Mouse (Mus musculus) megakaryocyte, embryonic 14.5 days (primary cell): ENCODE measurements around the gene Col4a4. TPM values are rescaled to one million over a fixed set of nuclear protein-coding genes. Genes with fewer than 3 reads are reported as not detected.

ENCODE experiments used
- H3K27me3 ChIP-seq: replicated peaks from 2 replicates; pipeline ENCODE3; 2012; ENCODE audit warnings: inconsistent platforms
- H3K36me3 ChIP-seq: replicated peaks from 2 replicates; pipeline ENCODE3; 2012; ENCODE audit warnings: low read length, inconsistent platforms, mixed read lengths
- H3K4me1 ChIP-seq: 2 replicates; pipeline ENCODE4 v1.6.1; 2012; ENCODE audit warnings: inconsistent platforms
- H3K4me3 ChIP-seq: replicated peaks from 2 replicates; pipeline ENCODE3; 2012; ENCODE audit warnings: moderate library complexity, mild to moderate bottlenecking, inconsistent platforms
- H3K9me3 ChIP-seq: 2 replicates; pipeline ENCODE4 v1.6.1; 2012; ENCODE audit warnings: inconsistent platforms
- FLI1 ChIP-seq: IDR thresholded peaks from 2 replicates; pipeline ENCODE4 v1.6.1; 2012; ENCODE audit warnings: low read length, inconsistent platforms, mixed read lengths
- GATA1 ChIP-seq: IDR thresholded peaks from 3 replicates; pipeline ENCODE4 v1.6.1; 2012; ENCODE audit warnings: mixed read lengths, low read length, inconsistent platforms, borderline replicate concordance
- polyA plus RNA-seq: library from polyadenylated mRNA; stranded (reverse); fragments of >175 nt; gene quantifications from 2 replicates; pipeline ENCODE4 v1.2.3, GENCODE M21; 2012; ENCODE audit warnings: low replicate concordance; ENCODE audit not compliant: insufficient read depth

The Col4a4 gene
- polyA plus RNA-seq, 1 experiment = 0.01 TPM

DNA sequence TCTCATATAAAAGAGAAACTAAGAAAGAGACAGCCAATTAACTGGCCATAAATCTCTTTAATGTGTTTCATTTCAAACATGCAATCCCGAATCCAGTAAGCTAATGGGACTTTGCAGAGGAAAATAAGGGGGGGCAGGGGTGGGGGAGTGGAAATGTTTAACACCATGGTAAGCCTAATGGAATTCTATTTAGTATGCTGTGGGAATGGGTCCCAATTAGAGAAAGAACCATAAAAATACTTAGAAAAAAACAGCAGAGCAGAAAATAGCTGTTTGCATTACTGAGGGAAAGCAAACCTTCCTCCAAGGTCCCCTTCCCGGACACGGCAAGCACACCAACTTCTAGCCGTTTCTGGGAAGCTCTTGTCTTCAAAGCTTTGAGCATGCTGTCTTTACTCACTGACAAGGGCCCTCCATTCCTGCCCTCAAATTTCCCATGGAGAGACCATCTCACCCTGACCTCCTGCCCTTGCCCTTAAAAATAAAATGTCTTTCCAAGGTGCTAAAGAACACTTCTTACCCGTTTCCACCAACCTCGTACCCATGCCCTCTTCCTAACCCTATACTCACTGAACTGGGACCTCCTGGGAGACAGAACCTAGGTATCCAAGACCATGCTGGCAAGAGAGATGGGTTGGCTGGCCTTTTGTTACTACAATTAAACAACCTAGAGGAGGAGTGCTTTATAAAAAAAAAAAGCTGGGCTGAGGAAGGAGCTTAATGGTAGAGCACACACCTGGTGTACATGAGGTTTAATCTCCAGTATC, 42.0 kb downstream of the Col4a4 start:
- no peak overlapping the region for H3K4me3 ChIP-seq
- no peaks in the 10 kb centered on the region for H3K9me3 ChIP-seq
- no peaks in the 10 kb centered on the region for H3K27me3 ChIP-seq
- no peaks in the 10 kb centered on the region for H3K36me3 ChIP-seq
- TF ChIP-seq FLI1 (no peak), GATA1 (no peak)
- no peaks in the 10 kb centered on the region for H3K4me1 ChIP-seq

DNA sequence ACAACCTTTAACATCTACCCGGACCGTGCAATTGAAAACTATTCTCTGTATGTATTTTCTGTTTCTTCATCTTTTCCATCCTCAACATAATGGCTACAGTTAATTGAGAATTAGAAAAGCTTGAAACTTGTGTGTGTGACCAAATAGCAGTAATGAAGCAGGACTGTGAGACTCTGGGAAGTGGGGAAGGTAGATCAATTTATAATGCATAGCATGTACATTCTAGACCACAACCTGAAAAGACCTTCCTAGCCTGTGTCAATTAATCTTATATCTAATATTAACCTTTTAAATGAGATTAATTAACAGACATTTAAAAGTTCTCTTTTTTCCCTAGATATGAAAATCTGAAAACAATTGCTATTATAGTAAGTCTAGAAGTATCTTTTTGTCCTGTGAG, 42.7 kb downstream of the Col4a4 start:
- TF ChIP-seq GATA1 (no peak), FLI1 (no peak)
- no peaks in the 10 kb centered on the region for H3K27me3 ChIP-seq
- no peaks in the 10 kb centered on the region for H3K9me3 ChIP-seq
- H3K4me1 ChIP-seq = no peaks in the 10 kb centered on the region
- no peak overlapping the region for H3K4me3 ChIP-seq
- H3K36me3 ChIP-seq = no peaks in the 10 kb centered on the region

DNA sequence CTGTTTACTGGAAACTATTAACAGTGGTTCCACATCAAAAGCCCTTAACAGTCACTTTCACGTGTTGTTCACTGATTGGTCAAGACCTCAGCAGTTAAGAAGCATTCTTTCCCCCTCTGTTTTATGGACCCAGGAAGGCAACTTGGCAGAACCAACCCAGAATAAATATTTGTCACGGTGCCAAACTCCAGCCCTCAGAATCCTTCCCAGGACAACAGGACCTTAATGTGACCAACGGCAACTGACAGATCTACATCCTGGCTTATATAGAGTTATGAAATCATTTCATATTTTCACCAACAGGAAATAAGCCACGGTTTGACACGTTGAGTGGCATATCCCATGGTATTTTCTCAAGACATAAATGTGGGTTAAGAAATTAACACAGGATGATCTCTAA, 46.6 kb downstream of the Col4a4 start:
- Histone ChIP-seq H3K4me3 (no peak overlapping the region), H3K9me3 (no peaks in the 10 kb centered on the region), H3K4me1 (peaks cover 6% of the 10 kb centered on the region), H3K36me3 (no peaks in the 10 kb centered on the region), H3K27me3 (no peaks in the 10 kb centered on the region)
- TF ChIP-seq GATA1 (no peak), FLI1 (no peak)

- TF ChIP-seq FLI1 (no peak), GATA1 (no peak)
- no peak overlapping the region for H3K4me3 ChIP-seq
- peaks cover 6% of the 10 kb centered on the region for H3K4me1 ChIP-seq
Measured at GRCm38 (mm10) chr1:82537848-82538247, 48.8 kb downstream of the Col4a4 start.

GRCm38 (mm10) chr1:82536515-82537174, 50.0 kb downstream of the Col4a4 start:
- Histone ChIP-seq H3K4me1 (peaks cover 6% of the 10 kb centered on the region), H3K36me3 (no peaks in the 10 kb centered on the region), H3K9me3 (no peaks in the 10 kb centered on the region), H3K27me3 (no peaks in the 10 kb centered on the region), H3K4me3 (no peak overlapping the region)
- TF ChIP-seq GATA1 = no peak

More at GRCm38 (mm10) chr1:82537848-82538247, 48.8 kb downstream of the Col4a4 start:
- Histone ChIP-seq H3K27me3 (no peaks in the 10 kb centered on the region), H3K9me3 (no peaks in the 10 kb centered on the region), H3K36me3 (no peaks in the 10 kb centered on the region)

DNA sequence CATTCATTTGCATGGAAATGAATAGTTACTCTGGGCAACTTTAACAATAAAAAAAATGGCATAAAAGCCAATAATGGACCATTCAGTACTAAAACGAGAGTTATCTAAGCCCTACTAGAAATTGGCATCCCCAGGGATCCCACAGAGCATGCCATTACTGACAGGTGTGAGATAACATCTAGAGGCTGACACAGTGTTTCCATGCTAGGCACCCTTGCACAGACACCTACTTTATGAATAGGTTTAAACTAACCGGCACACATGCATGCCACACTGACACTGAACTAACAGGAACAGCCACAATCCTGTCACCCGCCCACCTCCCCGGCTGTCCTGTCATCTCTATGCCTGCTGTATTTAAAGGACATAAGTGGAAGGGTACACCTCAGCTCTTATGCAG, 58.7 kb downstream of the Col4a4 start:
- Histone ChIP-seq H3K4me3 (no peak overlapping the region), H3K4me1 (no peaks in the 10 kb centered on the region), H3K36me3 (no peaks in the 10 kb centered on the region), H3K9me3 (no peaks in the 10 kb centered on the region), H3K27me3 (no peaks in the 10 kb centered on the region)
- TF ChIP-seq FLI1 (no peak), GATA1 (no peak)

DNA sequence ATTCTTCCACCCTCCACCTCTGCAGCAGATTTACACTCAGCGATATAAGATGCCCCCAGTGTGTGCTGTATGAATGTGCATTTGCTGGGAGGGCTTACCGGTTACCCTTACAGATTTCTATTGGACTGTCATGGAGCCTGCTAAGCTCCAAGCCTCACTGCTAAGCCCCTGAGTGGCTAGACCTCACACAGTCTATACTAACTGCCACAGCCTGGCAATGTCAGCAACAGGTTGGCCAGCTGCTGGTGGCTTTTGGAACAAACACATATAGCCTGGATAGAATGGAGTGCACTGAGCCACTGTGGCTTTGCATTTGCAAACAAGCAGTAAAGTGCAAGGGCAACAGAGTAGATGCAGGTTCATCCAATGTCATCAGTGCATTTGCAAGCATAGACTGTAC, 94.7 kb downstream of the Col4a4 start:
- Histone ChIP-seq H3K4me1 (no peaks in the 10 kb centered on the region), H3K27me3 (no peaks in the 10 kb centered on the region), H3K4me3 (no peak overlapping the region), H3K9me3 (peaks cover 9% of the 10 kb centered on the region; the same call in 1 of the 2 replicates), H3K36me3 (no peaks in the 10 kb centered on the region)
- TF ChIP-seq GATA1 (no peak), FLI1 (no peak)

GRCm38 (mm10) chr1:82486371-82486770, 100.3 kb downstream of the Col4a4 start:
- no peak overlapping the region for H3K4me3 ChIP-seq
- H3K27me3 ChIP-seq = no peaks in the 10 kb centered on the region
- 0 out of 2 replicates have a peak, but pooled peaks cover 8% of the 10 kb centered on the region for H3K9me3 ChIP-seq
- H3K4me1 ChIP-seq = no peaks in the 10 kb centered on the region
- TF ChIP-seq FLI1 (no peak), GATA1 (no peak)
- no peaks in the 10 kb centered on the region for H3K36me3 ChIP-seq

DNA sequence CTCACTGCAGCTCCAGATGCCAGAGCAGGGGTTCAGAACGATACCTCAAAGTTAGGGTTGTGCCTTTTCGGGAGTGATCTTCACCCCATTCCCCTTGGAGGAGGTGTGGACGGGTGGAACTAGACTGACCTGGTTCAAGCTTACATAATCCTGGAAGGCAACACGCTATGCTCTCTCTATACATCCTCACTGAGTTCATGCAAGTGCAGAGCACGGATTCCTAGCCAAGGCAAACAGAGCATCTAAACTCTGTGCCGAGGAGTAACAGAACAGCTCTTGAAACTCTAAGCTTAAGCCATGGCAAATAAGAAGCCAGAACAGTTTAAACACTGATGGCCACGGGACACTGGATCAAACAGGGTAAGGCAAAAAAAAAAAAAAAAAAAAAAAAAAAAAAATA, 104.3 kb downstream of the Col4a4 start:
- Histone ChIP-seq H3K4me1 (no peaks in the 10 kb centered on the region), H3K36me3 (no peaks in the 10 kb centered on the region), H3K4me3 (no peak overlapping the region), H3K9me3 (0 out of 2 replicates have a peak, but pooled peaks cover 8% of the 10 kb centered on the region), H3K27me3 (no peaks in the 10 kb centered on the region)
- no peak for TF ChIP-seq FLI1
- TF ChIP-seq GATA1 = no peak
